Mouse (Mus musculus) intestine, postnatal 0 days (tissue): ENCODE results near the gene Wasf1. TPM values are rescaled to one million over a fixed set of nuclear protein-coding genes. Genes with fewer than 3 reads are reported as not detected.

ENCODE experiments used
- ATAC-seq: fragments of 200-750 bp; cut with Nextera tagmentation; 2 replicates; pipeline ENCODE4 v1.8.0; 2017; ENCODE audit warnings: mild to moderate bottlenecking, moderate TSS enrichment, moderate library complexity
- H3K27ac ChIP-seq: fragments of 300-500 bp; sonication (generic); 2 replicates; pipeline ENCODE4 v1.5.1; 2014; ENCODE audit warnings: mild to moderate bottlenecking, low read depth, low read length, moderate library complexity
- H3K27me3 ChIP-seq: fragments of 300-500 bp; sonication (generic); replicated peaks from 2 replicates; pipeline ENCODE4 v1.6.1; 2014; ENCODE audit warnings: low read length, mixed read lengths; ENCODE audit not compliant: control insufficient read depth, insufficient read depth
- H3K36me3 ChIP-seq: fragments of 300-500 bp; sonication (generic); 2 replicates; pipeline ENCODE4 v1.6.1; 2014; ENCODE audit warnings: mild to moderate bottlenecking, moderate library complexity; ENCODE audit not compliant: control insufficient read depth, insufficient read depth
- H3K4me1 ChIP-seq: fragments of 300-500 bp; sonication (generic); replicated peaks from 2 replicates; pipeline ENCODE4 v1.6.1; 2014; ENCODE audit warnings: antibody characterized with exemption, low read length, mixed read lengths; ENCODE audit not compliant: control insufficient read depth, insufficient read depth
- H3K4me2 ChIP-seq: fragments of 300-500 bp; sonication (generic); replicated peaks from 2 replicates; pipeline ENCODE4 v1.6.1; 2014; ENCODE audit warnings: low read depth, mild to moderate bottlenecking, moderate library complexity
- H3K4me3 ChIP-seq: fragments of 300-500 bp; sonication (generic); 2 replicates; pipeline ENCODE4 v1.5.1; 2014; ENCODE audit warnings: low read depth, low read length
- H3K9ac ChIP-seq: fragments of 300-500 bp; sonication (generic); 2 replicates; pipeline ENCODE4 v1.6.1; 2014; ENCODE audit warnings: mild to moderate bottlenecking, low read depth, low read length
- H3K9me3 ChIP-seq: fragments of 300-500 bp; sonication (generic); 2 replicates; pipeline ENCODE4 v1.6.1; 2016; ENCODE audit warnings: mixed run types; ENCODE audit not compliant: control insufficient read depth
- CTCF ChIP-seq: sonication (generic); IDR thresholded peaks from 2 replicates; pipeline ENCODE4 v1.5.1; 2016; ENCODE audit warnings: low read depth, mild to moderate bottlenecking, control low read depth, antibody characterized with exemption, moderate library complexity
- WGBS: fragments of 180-500 bp; shearing (Covaris S2); extraction: QIAGEN DNeasy Blood & Tissue Kit; methylation state at CpG from one replicate; pipeline ENCODE4 v1.1.7; 2014; 5-methylcytosine and 5-hydroxymethylcytosine counted together
- polyA plus RNA-seq: library from polyadenylated mRNA; unstranded; fragments of >200 nt; fragmentation: Nextera tagmentation; extraction: Ambion mirVana; gene quantifications from 2 replicates; pipeline ENCODE4 v1.2.1, GENCODE M21; 2015

The Wasf1 gene
- polyA plus RNA-seq = 4.6 and 4.7 TPM in 2 replicates

- Histone ChIP-seq H3K27ac (peak within 1 kb of the TSS; percentile 69), H3K4me1 (peaks cover 4% of the 10 kb centered on the region; the same call in 1 of the 2 replicates), H3K4me3 (peak within 1 kb of the TSS; percentile 67), H3K9me3 (no peaks in the 10 kb centered on the region), H3K4me2 (peak within 1 kb of the TSS; percentile 92), H3K9ac (peak within 1 kb of the TSS; percentile 77), H3K27me3 (no peaks in the 10 kb centered on the region), H3K36me3 (no peaks in the 10 kb centered on the region)
- no peak for TF ChIP-seq CTCF
- peak; percentile 96 for ATAC-seq
- WGBS = under 1% methylated on average over 44 of the region's 44 CpGs
Measured at GRCm38 (mm10) chr10:40882831-40883643, at the start of gene Wasf1, which contains the start of gene Cdc40. Gene Wasf1, plus strand, starts transcription at chr10:40883475. Gene Cdc40, minus strand, starts transcription at chr10:40883311.

DNA sequence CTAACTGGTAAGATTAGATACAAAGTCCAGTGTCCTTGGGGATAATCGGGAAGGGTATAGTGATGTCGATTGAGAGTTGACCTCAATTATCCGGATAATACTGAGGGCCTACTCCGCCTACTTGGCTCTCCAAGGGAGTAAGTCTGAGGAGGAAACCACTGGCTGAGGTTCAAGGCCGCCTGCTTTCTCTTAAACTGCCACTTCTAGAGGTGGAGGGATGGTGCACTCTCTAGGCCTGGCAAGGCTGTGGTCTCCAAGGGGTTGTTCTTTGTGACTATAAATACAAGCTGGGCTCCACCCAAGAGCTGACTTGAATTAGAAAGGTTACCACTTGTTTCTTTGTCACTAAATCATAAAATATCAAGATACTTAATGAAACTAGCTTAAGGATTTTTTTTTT lies 43.2 kb upstream of the Wasf1 start:
- H3K4me2 ChIP-seq = no peak overlapping the region
- TF ChIP-seq CTCF = no peak
- 87% methylated on average over 5 of the region's 5 CpGs for WGBS
- no peak for ATAC-seq
- no peak overlapping the region for H3K4me3 ChIP-seq
- H3K9me3 ChIP-seq = no peaks in the 10 kb centered on the region
- H3K9ac ChIP-seq = no peak overlapping the region
- no peak overlapping the region for H3K27ac ChIP-seq
- no peaks in the 10 kb centered on the region for H3K4me1 ChIP-seq
- H3K27me3 ChIP-seq = no peaks in the 10 kb centered on the region
- peaks cover 47% of the 10 kb centered on the region for H3K36me3 ChIP-seq

- H3K27me3 ChIP-seq = no peaks in the 10 kb centered on the region
- H3K36me3 ChIP-seq = peaks cover 62% of the 10 kb centered on the region
- no peaks in the 10 kb centered on the region for H3K4me1 ChIP-seq
- TF ChIP-seq CTCF = no peak
- no peak overlapping the region for H3K4me2 ChIP-seq
- no peaks in the 10 kb centered on the region for H3K9me3 ChIP-seq
- H3K4me3 ChIP-seq = no peak overlapping the region
- no peak for ATAC-seq
- H3K27ac ChIP-seq = no peak overlapping the region
- no peak overlapping the region for H3K9ac ChIP-seq
- WGBS = 86% methylated on average over 5 of the region's 5 CpGs
Measured at GRCm38 (mm10) chr10:40843841-40844240, 39.4 kb upstream of the Wasf1 start.

DNA sequence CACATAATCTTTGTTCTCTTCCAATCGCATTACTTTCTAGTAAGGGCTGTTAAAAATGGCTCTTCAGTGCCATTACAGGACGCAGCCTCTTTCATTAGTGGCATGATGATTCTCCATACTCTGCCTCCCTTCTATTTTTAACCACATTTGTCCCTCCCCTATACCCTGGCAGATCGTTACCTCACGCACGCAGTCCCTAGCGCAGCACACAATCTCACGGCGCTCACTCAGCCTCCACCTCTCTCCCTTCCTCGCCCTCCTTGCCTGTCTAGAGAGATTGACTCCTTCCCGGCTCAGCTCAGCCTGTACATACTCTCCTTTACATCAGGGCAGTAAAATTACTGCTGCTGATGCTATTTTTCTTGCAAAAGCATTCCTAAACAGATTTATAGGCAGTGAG lies 38.7 kb upstream of the Wasf1 start:
- Histone ChIP-seq H3K4me2 (no peak overlapping the region), H3K27ac (no peak overlapping the region), H3K9me3 (no peaks in the 10 kb centered on the region), H3K4me3 (no peak overlapping the region), H3K4me1 (no peaks in the 10 kb centered on the region), H3K36me3 (peaks cover 66% of the 10 kb centered on the region), H3K9ac (no peak overlapping the region), H3K27me3 (no peaks in the 10 kb centered on the region)
- no peak for TF ChIP-seq CTCF
- WGBS = 81% methylated on average over 10 of the region's 10 CpGs
- ATAC-seq = no peak

- Histone ChIP-seq H3K36me3 (peaks cover 66% of the 10 kb centered on the region), H3K4me2 (no peak overlapping the region), H3K4me3 (no peak overlapping the region), H3K4me1 (no peaks in the 10 kb centered on the region), H3K27ac (no peak overlapping the region), H3K9ac (no peak overlapping the region), H3K9me3 (no peaks in the 10 kb centered on the region), H3K27me3 (no peaks in the 10 kb centered on the region)
- no peak for TF ChIP-seq CTCF
- WGBS = 84% methylated on average over 6 of the region's 6 CpGs
- no peak for ATAC-seq
Measured at GRCm38 (mm10) chr10:40845626-40846025, 37.6 kb upstream of the Wasf1 start.

DNA sequence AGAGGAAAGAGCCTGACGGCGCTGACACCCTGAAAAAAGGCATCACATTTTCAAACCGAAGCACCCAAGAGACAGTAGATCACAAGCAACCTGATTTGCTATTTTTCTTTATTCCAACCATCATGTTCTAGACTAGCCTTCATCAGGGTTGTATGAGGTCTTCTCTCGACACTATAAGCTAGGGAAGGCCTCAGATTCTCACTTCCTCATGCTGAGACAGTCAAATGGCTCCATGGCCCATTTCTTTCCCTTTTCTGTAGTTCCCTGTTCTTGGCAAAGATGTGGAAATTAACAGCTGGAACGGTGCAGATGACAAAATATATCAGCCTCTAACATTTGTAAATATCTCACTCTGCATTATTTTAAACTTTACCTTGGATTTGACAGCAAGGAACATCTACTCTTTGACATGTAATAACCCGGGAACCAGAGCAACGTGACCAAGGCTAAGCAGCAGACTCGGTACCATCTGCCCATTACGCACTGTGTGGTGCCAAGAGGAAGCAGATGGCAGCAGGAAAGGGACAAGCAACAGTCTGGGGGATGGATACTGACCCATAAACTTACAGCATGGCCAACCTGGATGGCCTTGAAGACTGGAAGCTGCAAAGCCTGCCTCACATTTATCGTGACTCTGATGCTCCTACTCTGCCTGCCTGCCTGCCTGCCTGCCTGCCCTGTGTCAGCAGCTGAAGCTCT lies 36.0 kb upstream of the Wasf1 start:
- no peak for TF ChIP-seq CTCF
- no peak overlapping the region for H3K27ac ChIP-seq
- no peaks in the 10 kb centered on the region for H3K9me3 ChIP-seq
- H3K4me1 ChIP-seq = no peaks in the 10 kb centered on the region
- H3K27me3 ChIP-seq = no peaks in the 10 kb centered on the region
- no peak overlapping the region for H3K4me2 ChIP-seq
- H3K36me3 ChIP-seq = peaks cover 54% of the 10 kb centered on the region
- 88% methylated on average over 10 of the region's 10 CpGs for WGBS
- no peak overlapping the region for H3K4me3 ChIP-seq
- no peak for ATAC-seq
- no peak overlapping the region for H3K9ac ChIP-seq
